Mouse (Mus musculus) olfactory bulb, adult 2 months (tissue): Measurements from ENCODE around the gene Gbp10.
"Not testable (repeated sequence)": the region's sequence is repeated elsewhere in the genome, so short reads cannot be mapped to it uniquely, and the experiment has no call there.

Experiments used
- CTCF ChIP-seq: fragments of 200-500 bp; IDR thresholded peaks from 2 replicates; pipeline ENCODE4 v1.5.1; 2012; ENCODE audit warnings: low read depth, mild to moderate bottlenecking, low read length, moderate library complexity; ENCODE audit not compliant: insufficient read depth
- POLR2A ChIP-seq: fragments of 200-500 bp; IDR thresholded peaks from 2 replicates; pipeline ENCODE4 v1.6.1; 2012; ENCODE audit warnings: mild to moderate bottlenecking, low read depth, low read length, moderate library complexity; ENCODE audit not compliant: insufficient read depth

DNA sequence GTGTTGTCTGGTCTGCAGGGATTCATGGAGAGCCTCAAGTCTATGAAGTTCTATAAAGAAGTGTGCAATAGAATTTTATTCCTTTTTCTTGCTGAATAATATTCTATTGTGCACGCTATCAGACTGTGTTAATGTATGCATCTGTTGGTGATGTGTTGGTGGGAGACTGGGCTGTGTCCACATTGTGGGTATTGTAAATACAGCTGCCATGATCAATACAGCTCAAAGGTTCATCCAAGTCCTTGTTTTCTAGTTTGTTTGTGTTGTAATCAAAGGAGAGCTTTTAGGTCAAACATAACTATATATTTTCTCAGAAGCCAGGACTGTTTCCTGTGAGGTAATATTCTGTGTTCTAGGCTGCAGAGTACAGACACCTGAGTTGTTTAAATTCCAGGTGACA, 40.2 kb downstream of the Gbp10 start:
- not testable (repeated sequence) for TF ChIP-seq CTCF, POLR2A
